Mouse (Mus musculus) liver (tissue): ENCODE measurements around the gene Clpb.
"Not testable (repeated sequence)": the region's sequence is repeated elsewhere in the genome, so short reads cannot be mapped to it uniquely, and the experiment has no call there.

Experiments used
- DNase-seq: peaks from one replicate; pipeline ENCODE4 v3.0.0-alpha.2; 2020; ENCODE audit warnings: mixed read lengths

Clpb gene

GRCm38 (mm10) chr7:101663514-101664159 lies at the start of gene Clpb:
TSS of gene Clpb (plus strand) at chr7:101663633.
- peak; percentile 87 for DNase-seq

- no peak for DNase-seq
These were observed 48.0 kb upstream of the Clpb start for GRCm38 (mm10) chr7:101615406-101615805.

GRCm38 (mm10) chr7:101616136-101616835 lies 47.1 kb upstream of the Clpb start:
- no peak for DNase-seq

GRCm38 (mm10) chr7:101617438-101618165 lies 45.8 kb upstream of the Clpb start:
- DNase-seq, result no peak

- DNase-seq, result no peak
These were observed 45.2 kb upstream of the Clpb start for GRCm38 (mm10) chr7:101618273-101618672.

- peak; percentile 22 for DNase-seq
These were observed 43.1 kb upstream of the Clpb start for GRCm38 (mm10) chr7:101620373-101620772.

- DNase-seq, result not testable (repeated sequence)
These were observed 41.6 kb upstream of the Clpb start for GRCm38 (mm10) chr7:101621861-101622260.

- no peak for DNase-seq
These were observed 39.1 kb upstream of the Clpb start for GRCm38 (mm10) chr7:101624283-101624682.

- not testable (repeated sequence) for DNase-seq
These were observed 36.3 kb upstream of the Clpb start for GRCm38 (mm10) chr7:101627166-101627565.

GRCm38 (mm10) chr7:101628481-101628880 lies 35.0 kb upstream of the Clpb start:
- DNase-seq, result no peak

GRCm38 (mm10) chr7:101633629-101634177 lies 29.7 kb upstream of the Clpb start:
- DNase-seq, result no peak

- no peak for DNase-seq
These were observed 28.9 kb upstream of the Clpb start for GRCm38 (mm10) chr7:101634513-101634912.

- DNase-seq, result no peak
These were observed 27.4 kb upstream of the Clpb start for GRCm38 (mm10) chr7:101636056-101636455.

- DNase-seq, result no peak
These were observed 19.6 kb upstream of the Clpb start for GRCm38 (mm10) chr7:101643879-101644278.

- DNase-seq, result no peak
These were observed 13.7 kb upstream of the Clpb start for GRCm38 (mm10) chr7:101649729-101650128.

- peak; percentile 19 for DNase-seq
These were observed 12.9 kb upstream of the Clpb start for GRCm38 (mm10) chr7:101650565-101650964.

GRCm38 (mm10) chr7:101653681-101654209 lies 9.7 kb upstream of the Clpb start:
- DNase-seq, result no peak

- DNase-seq, result no peak
These were observed 8.5 kb upstream of the Clpb start for GRCm38 (mm10) chr7:101654936-101655335.

- DNase-seq, result no peak
These were observed 1.4 kb upstream of the Clpb start for GRCm38 (mm10) chr7:101662006-101662405.

- peak; percentile 24 for DNase-seq
These were observed 3.1 kb downstream of the Clpb start for GRCm38 (mm10) chr7:101666581-101666980.

- DNase-seq, result no peak
These were observed 8.3 kb downstream of the Clpb start for GRCm38 (mm10) chr7:101671601-101672280.

GRCm38 (mm10) chr7:101673497-101673896 lies 10.1 kb downstream of the Clpb start:
- no peak for DNase-seq
